ENCODE assay signal across 23 mouse cellular contexts in the genomic region with DNA sequence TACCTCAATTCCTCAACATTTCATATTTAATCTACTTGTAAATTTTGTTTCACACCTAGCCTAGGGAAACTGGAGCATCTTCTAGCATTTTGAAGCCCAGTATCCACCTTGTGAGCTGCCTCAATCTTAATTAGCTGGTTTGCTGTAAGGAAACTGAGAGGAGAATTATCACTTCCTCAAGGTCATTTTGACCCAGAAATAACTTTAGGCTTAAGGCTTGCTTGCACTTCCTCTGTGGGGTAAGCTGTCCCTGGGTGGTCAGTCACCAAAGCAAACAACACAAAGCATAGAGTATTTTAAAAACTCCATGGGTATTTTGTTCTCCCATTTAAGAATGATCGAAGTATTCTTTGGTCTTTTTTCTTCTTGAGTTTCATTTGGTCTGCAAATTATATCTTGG.
"Had no signal": no experiment of that assay in that cellular context is flagged by ENCODE, and none has a peak within 500 bp of the region (broad histone marks: within the 10 kb centered on the region; RNA-seq: fewer than 3 reads in every experiment).

No protein-coding gene starts in this region.

- H3K27me3 ChIP-seq: limb, embryonic 13.5 days; lung, embryonic 15.5 days; megakaryocyte, embryonic 14.5 days; midbrain, embryonic 13.5 days; neural tube, embryonic 13.5 days had no signal

- H3K36me3 ChIP-seq: limb, embryonic 10.5 days; limb, embryonic 13.5 days; lung, embryonic 15.5 days; midbrain, embryonic 10.5 days; midbrain, embryonic 13.5 days; neural tube, embryonic 13.5 days had no signal

- ATAC-seq: intestine, postnatal 0 days; midbrain, embryonic 13.5 days; midbrain, embryonic 16.5 days had no signal

- H3K9me3 ChIP-seq: limb, embryonic 10.5 days; limb, embryonic 13.5 days; lung, embryonic 15.5 days; megakaryocyte, embryonic 14.5 days; midbrain, embryonic 10.5 days; midbrain, embryonic 13.5 days; neural tube, embryonic 13.5 days had no signal

- H3K27ac ChIP-seq: kidney, postnatal 0 days; layer of hippocampus, adult 2 months; limb, embryonic 10.5 days; limb, embryonic 13.5 days; lung, embryonic 15.5 days; midbrain, embryonic 10.5 days; midbrain, embryonic 13.5 days; neural tube, embryonic 13.5 days; stomach, postnatal 0 days had no signal

- H3K9ac ChIP-seq: limb, embryonic 13.5 days; lung, embryonic 15.5 days; midbrain, embryonic 13.5 days; neural tube, embryonic 13.5 days had no signal

- H3K4me3 ChIP-seq: layer of hippocampus, adult 2 months; limb, embryonic 10.5 days; limb, embryonic 13.5 days; lung, embryonic 15.5 days; megakaryocyte, embryonic 14.5 days; midbrain, embryonic 10.5 days; midbrain, embryonic 13.5 days; myocyte; neural tube, embryonic 13.5 days had no signal

- H3K4me1 ChIP-seq: limb, embryonic 10.5 days; limb, embryonic 13.5 days; lung, embryonic 15.5 days; midbrain, embryonic 10.5 days; midbrain, embryonic 13.5 days; neural tube, embryonic 13.5 days had no signal

- DNase-seq: kidney, adult 2 months; kidney, postnatal 25 days; layer of hippocampus, adult 9-11 months; lung, adult 18-20 months; lung, postnatal 10 days; lung, postnatal 36 days; right cerebral cortex, postnatal 4 days; thymus, adult 2 months; thymus, postnatal 14 days; thymus, postnatal 4 days had no signal

- H3K4me2 ChIP-seq: limb, embryonic 13.5 days; lung, embryonic 15.5 days; midbrain, embryonic 13.5 days; neural tube, embryonic 13.5 days had no signal
